Mouse (Mus musculus): Measurements from ENCODE around the gene Ms4a5.
"Not testable (repeated sequence)": the region's sequence is repeated elsewhere in the genome, so short reads cannot be mapped to it uniquely, and the experiment has no call there.

Gene Ms4a5

GRCm38 (mm10) chr19:11283773-11284172 lies at the start of gene Ms4a5:
TSS of gene Ms4a5 (minus strand) at chr19:11283873.
- no peak for DNase-seq (ENCODE audit: low spot score in 2 of 2)

- no peak for DNase-seq (ENCODE audit: low spot score in 2 of 2)
Measured at GRCm38 (mm10) chr19:11321123-11321522, 37.5 kb upstream of the Ms4a5 start.

GRCm38 (mm10) chr19:11316786-11317185 lies 33.1 kb upstream of the Ms4a5 start:
- DNase-seq (ENCODE audit: low spot score in 2 of 2), result no peak

GRCm38 (mm10) chr19:11314354-11314753 lies 30.7 kb upstream of the Ms4a5 start, which contains the start of gene Ms4a14:
TSS of gene Ms4a14 (minus strand) at chr19:11314454.
- DNase-seq (ENCODE audit: low spot score in 2 of 2), result no peak

- DNase-seq (ENCODE audit: low spot score in 2 of 2), result no peak
Measured at GRCm38 (mm10) chr19:11308888-11309287, 25.2 kb upstream of the Ms4a5 start.

GRCm38 (mm10) chr19:11299529-11299928 lies 15.9 kb upstream of the Ms4a5 start:
- DNase-seq (ENCODE audit: low spot score in 2 of 2), result not testable (repeated sequence)

- DNase-seq (ENCODE audit: low spot score in 2 of 2), result no peak
Measured at GRCm38 (mm10) chr19:11298939-11299338, 15.3 kb upstream of the Ms4a5 start.

- not testable (repeated sequence) for DNase-seq (ENCODE audit: low spot score in 2 of 2)
Measured at GRCm38 (mm10) chr19:11293616-11294015, 9.9 kb upstream of the Ms4a5 start.

- DNase-seq (ENCODE audit: low spot score in 2 of 2), result no peak
Measured at GRCm38 (mm10) chr19:11292990-11293389, 9.3 kb upstream of the Ms4a5 start.

GRCm38 (mm10) chr19:11280223-11280622 lies 3.5 kb downstream of the Ms4a5 start:
- no peak for DNase-seq (ENCODE audit: low spot score in 2 of 2)

- DNase-seq (ENCODE audit: low spot score in 2 of 2), result no peak
Measured at GRCm38 (mm10) chr19:11276431-11276830, 7.2 kb downstream of the Ms4a5 start.

- no peak for DNase-seq (ENCODE audit: low spot score in 2 of 2)
Measured at GRCm38 (mm10) chr19:11266956-11267355, 16.7 kb downstream of the Ms4a5 start.

GRCm38 (mm10) chr19:11266052-11266845 lies 17.4 kb downstream of the Ms4a5 start, which contains the start of gene Ms4a1:
TSS of gene Ms4a1 (minus strand) at chr19:11266241.
- no peak for DNase-seq (ENCODE audit: low spot score in 2 of 2)

- no peak for DNase-seq (ENCODE audit: low spot score in 2 of 2)
Measured at GRCm38 (mm10) chr19:11264602-11265185, 19.0 kb downstream of the Ms4a5 start.

GRCm38 (mm10) chr19:11263549-11263948 lies 20.1 kb downstream of the Ms4a5 start:
- no peak for DNase-seq (ENCODE audit: low spot score in 2 of 2)

- DNase-seq (ENCODE audit: low spot score in 2 of 2), result not testable (repeated sequence)
Measured at GRCm38 (mm10) chr19:11262932-11263331, 20.7 kb downstream of the Ms4a5 start.

- no peak for DNase-seq (ENCODE audit: low spot score in 2 of 2)
Measured at GRCm38 (mm10) chr19:11261522-11261921, 22.2 kb downstream of the Ms4a5 start.

- DNase-seq (ENCODE audit: low spot score in 2 of 2), result no peak
Measured at GRCm38 (mm10) chr19:11244230-11244629, 39.4 kb downstream of the Ms4a5 start.

GRCm38 (mm10) chr19:11242560-11242959 lies 41.1 kb downstream of the Ms4a5 start:
- DNase-seq (ENCODE audit: low spot score in 2 of 2), result no peak

- DNase-seq (ENCODE audit: low spot score in 2 of 2), result no peak
Measured at GRCm38 (mm10) chr19:11235820-11236219, 47.9 kb downstream of the Ms4a5 start.

- no peak for DNase-seq (ENCODE audit: low spot score in 2 of 2)
Measured at GRCm38 (mm10) chr19:11234921-11235735, 48.5 kb downstream of the Ms4a5 start.

GRCm38 (mm10) chr19:11234244-11234643 lies 49.4 kb downstream of the Ms4a5 start:
- no peak for DNase-seq (ENCODE audit: low spot score in 2 of 2)

All from cerebellum, postnatal 4 days (tissue).